Mouse (Mus musculus): Measurements from ENCODE around the gene Styxl1.

- no peak for TF ChIP-seq ELF1 (IDR thresholded peaks at IDR 0.05; ENCODE audit: low read depth, low read length)
- TF ChIP-seq MYC (IDR thresholded peaks at IDR 0.05; ENCODE audit: low read depth, low read length), result no peak
These were observed 16.3 kb downstream of the Styxl1 start for GRCm38 (mm10) chr5:135761881-135762280.

All from MEL (cell line).